Mouse (Mus musculus): ENCODE measurements at regions not wholly inside any gene's neighbourhood (a gene's known extent, or its start where the extent isn't known, plus 50 kb on each side); places are given as distances from the start of the nearest gene placed in this dataset.

GRCm38 (mm10) chr9:23005005-23005404 lies 217.9 kb upstream of the Bmper start:
- TF ChIP-seq GATA1 (IDR thresholded peaks at IDR 0.05; ENCODE audit: borderline replicate concordance, low read length) (no peak), FLI1 (IDR thresholded peaks at IDR 0.05; ENCODE audit: low read length) (no peak)

Measured in megakaryocyte, embryonic 14.5 days (primary cell).